Mouse (Mus musculus): ENCODE data around the gene Slco4a1. TPM values are rescaled to one million over a fixed set of nuclear protein-coding genes. Genes with fewer than 3 reads are reported as not detected.

Gene Slco4a1
- not detected in 2 replicates for polyA plus RNA-seq (2012)

GRCm38 (mm10) chr2:180455723-180456698 lies at the start of gene Slco4a1:
Gene Slco4a1, plus strand, starts transcription at chr2:180456245.
- TF ChIP-seq GATA1 (IDR thresholded peaks at IDR 0.05; ENCODE audit: low read length) = no peak

- no peak for TF ChIP-seq GATA1 (IDR thresholded peaks at IDR 0.05; ENCODE audit: low read length)
Observed at GRCm38 (mm10) chr2:180408410-180408809, 47.6 kb upstream of the Slco4a1 start.

- no peak for TF ChIP-seq GATA1 (IDR thresholded peaks at IDR 0.05; ENCODE audit: low read length)
Observed at GRCm38 (mm10) chr2:180410432-180410831, 45.6 kb upstream of the Slco4a1 start.

- no peak for TF ChIP-seq GATA1 (IDR thresholded peaks at IDR 0.05; ENCODE audit: low read length)
Observed at GRCm38 (mm10) chr2:180411013-180411412, 45.0 kb upstream of the Slco4a1 start.

DNA sequence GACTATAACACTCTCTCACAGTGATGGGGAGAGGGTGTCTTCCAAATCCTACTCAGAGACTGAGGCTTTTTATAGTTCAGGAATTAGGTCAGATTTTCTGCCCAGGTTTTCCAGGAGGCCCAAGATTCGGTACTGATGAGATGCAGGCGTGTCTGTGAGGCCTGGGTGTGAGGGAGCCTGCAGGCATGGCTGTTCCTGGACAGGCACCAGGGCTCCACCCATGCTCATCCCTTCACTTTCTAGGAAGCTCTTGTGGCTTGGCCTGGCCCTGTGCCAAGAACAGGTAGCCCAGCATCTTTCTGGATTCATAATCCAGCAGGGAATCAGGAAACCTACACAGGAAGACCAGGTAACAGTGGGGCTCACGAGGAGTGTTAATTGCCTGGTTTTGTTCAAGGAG lies 40.4 kb upstream of the Slco4a1 start:
- no peak for TF ChIP-seq GATA1 (IDR thresholded peaks at IDR 0.05; ENCODE audit: low read length)

GRCm38 (mm10) chr2:180417731-180418130 lies 38.3 kb upstream of the Slco4a1 start:
- TF ChIP-seq GATA1 (IDR thresholded peaks at IDR 0.05; ENCODE audit: low read length) = no peak

DNA sequence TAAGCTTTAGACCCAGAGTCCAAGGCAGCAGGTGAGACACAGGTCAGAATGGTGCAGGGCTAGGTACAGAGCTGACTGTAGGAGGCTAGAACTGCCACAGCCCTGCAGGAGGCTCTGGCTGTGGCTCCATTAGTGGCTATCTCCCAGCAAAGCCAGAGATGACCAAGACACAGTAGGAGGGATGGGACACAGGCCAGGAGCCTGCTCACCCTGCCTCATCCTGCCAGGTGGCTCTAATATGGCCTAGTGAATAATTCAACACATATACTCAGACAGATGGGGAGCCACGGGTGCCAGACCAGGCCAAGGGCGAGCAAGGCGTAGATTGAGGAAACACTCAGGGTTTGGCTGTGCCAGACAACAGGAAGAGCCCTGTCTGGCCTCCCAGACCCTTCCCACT lies 35.4 kb upstream of the Slco4a1 start:
- TF ChIP-seq GATA1 (IDR thresholded peaks at IDR 0.05; ENCODE audit: low read length) = no peak

DNA sequence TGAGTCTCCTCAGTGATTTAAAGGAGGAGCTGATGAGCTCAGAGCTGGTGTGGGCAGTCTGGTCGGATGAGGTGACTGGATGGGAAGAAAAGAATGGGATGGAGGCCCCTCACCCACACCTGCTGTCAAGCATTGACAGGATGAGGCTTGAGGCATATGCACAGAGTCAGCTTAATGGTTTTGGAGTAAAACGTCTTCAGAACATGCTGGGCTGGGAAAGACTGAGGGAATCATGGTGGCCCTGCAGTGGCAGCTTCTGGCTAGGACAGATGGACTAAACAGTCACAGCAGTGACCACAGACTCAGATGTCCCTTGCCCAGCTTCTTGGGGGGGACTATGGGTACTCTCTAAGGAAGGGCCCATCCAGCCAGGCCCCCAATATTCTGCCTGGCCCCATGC lies 30.9 kb upstream of the Slco4a1 start:
- TF ChIP-seq GATA1 (IDR thresholded peaks at IDR 0.05; ENCODE audit: low read length) = no peak

- no peak for TF ChIP-seq GATA1 (IDR thresholded peaks at IDR 0.05; ENCODE audit: low read length)
Observed at GRCm38 (mm10) chr2:180427073-180427472, 29.0 kb upstream of the Slco4a1 start.

GRCm38 (mm10) chr2:180428331-180428730 lies 27.7 kb upstream of the Slco4a1 start:
- TF ChIP-seq GATA1 (IDR thresholded peaks at IDR 0.05; ENCODE audit: low read length) = no peak

GRCm38 (mm10) chr2:180430648-180431047 lies 25.4 kb upstream of the Slco4a1 start:
- no peak for TF ChIP-seq GATA1 (IDR thresholded peaks at IDR 0.05; ENCODE audit: low read length)

DNA sequence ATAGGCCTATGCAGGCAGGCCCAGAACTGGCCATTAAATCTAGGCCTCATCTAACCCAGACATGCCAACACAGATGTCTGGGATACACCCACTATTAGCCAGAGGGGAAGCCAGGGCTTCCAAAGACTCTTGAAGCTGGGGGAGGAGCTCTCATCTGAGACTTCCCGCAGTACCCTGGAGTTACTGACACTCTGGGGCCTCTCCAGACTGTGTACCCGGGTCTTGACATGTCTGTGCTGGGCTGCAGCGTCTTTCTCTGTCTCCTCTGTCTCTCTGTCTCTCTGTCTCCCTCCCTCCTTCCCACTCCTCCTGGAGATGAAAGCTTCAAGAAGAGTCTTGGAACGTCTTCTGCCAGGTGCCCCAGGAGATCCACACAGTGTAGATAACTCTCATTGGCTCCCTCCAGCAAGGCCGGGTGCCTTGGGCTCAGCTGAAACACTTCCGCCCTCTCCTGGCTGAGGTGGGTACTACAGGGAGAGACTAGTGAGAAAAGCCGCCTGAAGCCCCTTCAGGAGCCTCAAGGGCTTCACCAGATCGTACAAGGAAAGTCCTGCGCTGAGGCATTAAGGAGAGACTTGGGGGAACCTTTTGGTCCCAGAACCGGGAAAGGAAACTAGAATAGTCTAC lies 23.9 kb upstream of the Slco4a1 start:
- TF ChIP-seq GATA1 (IDR thresholded peaks at IDR 0.05; ENCODE audit: low read length) = no peak

DNA sequence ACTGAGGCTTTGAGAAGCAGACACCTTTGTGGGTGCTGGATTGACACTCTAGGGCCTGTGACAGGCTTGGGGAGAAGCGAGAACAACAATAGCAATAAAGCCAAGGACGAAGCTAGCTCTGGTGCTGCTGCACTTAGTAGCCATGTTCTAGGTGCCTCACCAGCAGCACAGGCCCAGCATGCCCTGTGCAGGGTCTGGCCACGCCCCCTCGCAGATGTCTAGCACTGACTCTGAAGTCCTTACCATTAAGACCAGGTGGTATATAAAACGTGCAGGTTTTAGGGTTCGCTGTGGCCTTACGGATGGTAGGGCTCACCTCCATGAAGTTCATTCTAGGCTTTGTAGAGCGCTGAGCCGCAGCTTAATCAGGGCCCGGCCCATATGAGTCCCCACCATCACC lies 23.3 kb upstream of the Slco4a1 start:
- no peak for TF ChIP-seq GATA1 (IDR thresholded peaks at IDR 0.05; ENCODE audit: low read length)

DNA sequence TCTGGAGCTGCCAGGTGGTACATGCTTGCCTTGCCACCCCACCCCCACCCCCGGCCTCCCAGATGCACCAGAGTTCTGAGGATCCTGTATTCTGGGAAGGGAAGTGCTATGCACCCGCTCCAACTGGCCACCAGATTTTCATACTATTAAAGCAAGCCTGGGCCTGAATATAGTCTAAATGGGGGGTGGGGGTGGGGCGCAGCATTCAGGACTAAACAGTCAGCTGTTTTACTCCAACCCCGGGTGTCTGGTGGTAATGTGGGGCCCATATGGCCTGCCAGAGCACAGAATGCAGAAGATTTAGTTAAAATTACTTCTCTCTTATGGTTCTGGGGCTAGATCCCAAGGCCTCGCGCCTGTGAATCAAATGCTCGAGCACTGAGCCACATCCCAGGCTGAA lies 22.7 kb upstream of the Slco4a1 start:
- no peak for TF ChIP-seq GATA1 (IDR thresholded peaks at IDR 0.05; ENCODE audit: low read length)

- no peak for TF ChIP-seq GATA1 (IDR thresholded peaks at IDR 0.05; ENCODE audit: low read length)
Observed at GRCm38 (mm10) chr2:180435341-180435926, 20.6 kb upstream of the Slco4a1 start.

DNA sequence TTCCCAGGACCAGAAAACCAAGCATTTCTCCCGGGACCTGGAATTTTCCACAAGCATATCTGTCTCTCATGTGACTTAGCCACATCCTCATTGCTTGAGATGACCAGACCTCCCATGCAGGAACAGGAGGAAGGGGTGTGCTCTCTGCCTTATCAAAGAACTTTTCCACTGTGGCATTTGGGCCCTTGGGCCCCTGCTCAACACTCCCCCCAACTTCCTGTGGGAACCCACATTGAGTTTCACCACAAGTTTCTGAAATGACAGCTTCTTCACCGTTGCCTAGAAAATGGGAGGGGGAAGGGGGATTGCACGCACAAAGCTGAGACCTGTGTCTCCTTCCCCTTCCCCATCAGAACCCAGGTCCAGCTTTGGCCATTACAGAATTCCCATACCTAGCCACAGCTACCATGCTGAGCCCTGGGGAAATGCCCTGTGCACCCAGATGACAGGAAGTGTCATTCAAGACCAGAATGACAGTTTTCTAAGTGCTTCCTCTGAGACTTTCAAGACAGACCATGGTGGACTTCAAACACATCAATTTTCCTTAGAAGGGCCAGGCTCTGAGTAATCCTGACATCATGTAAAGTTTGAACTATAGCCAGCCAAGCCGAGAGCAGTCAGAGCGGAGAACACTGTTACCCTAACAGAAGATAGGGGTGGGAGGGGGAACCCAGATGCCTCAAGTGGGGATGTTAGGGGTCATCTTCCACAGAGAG lies 18.7 kb upstream of the Slco4a1 start:
- no peak for TF ChIP-seq GATA1 (IDR thresholded peaks at IDR 0.05; ENCODE audit: low read length)

Measured in G1E-ER4 (cell line).